8 mouse cellular contexts compared by ENCODE assay signal in genomic region chr9:104035261-104036015, GRCm38 (mm10). TPM values are rescaled to one million over a fixed set of nuclear protein-coding genes. Genes with fewer than 3 reads are reported as not detected.
DNase-seq lines count a peak whose midpoint lies in the region; ATAC-seq and TF ChIP-seq lines count a peak whose summit lies in the region.

No protein-coding gene starts in this region.

- H3K36me3 ChIP-seq in MEL (ENCODE audit: control insufficient read depth in 1 of 2, insufficient read depth in 2 of 2, low read length in 2 of 2): no peaks in the 10 kb centered on the region
- H3K36me3 ChIP-seq in lung, postnatal 0 days (ENCODE audit: insufficient read depth, low read length): peaks cover 9% of the 10 kb centered on the region; the same call in 1 of the 2 replicates

- intact Hi-C loops in heart, postnatal 14 days (cut with DNase I): no loop called here

- no peaks in the 10 kb centered on the region for H3K27me3 ChIP-seq in MEL (ENCODE audit: control insufficient read depth in 1 of 2, insufficient read depth in 2 of 2, low read length in 2 of 2)
- H3K27me3 ChIP-seq in lung, postnatal 0 days (replicated peaks; ENCODE audit: insufficient read depth, low read length): no peaks in the 10 kb centered on the region

- H3K79me2 ChIP-seq in MEL (ENCODE audit: control insufficient read depth, insufficient read depth, low read length, poor library complexity): no peaks in the 10 kb centered on the region

- no peak for TF ChIP-seq POLR2A in MEL (IDR thresholded peaks at IDR 0.05; ENCODE audit: control insufficient read depth in 1 of 2, insufficient read depth in 1 of 2, low read depth in 1 of 2, low read length in 2 of 2, poor library complexity in 1 of 2)
- TF ChIP-seq POLR2A in embryonic fibroblast, embryonic 13.5 days (IDR thresholded peaks at IDR 0.05; ENCODE audit: low read depth, low read length): no peak

- ATAC-seq in lung, postnatal 0 days: peak; percentile 41; the same call in 1 of the 2 replicates

- no peak for TF ChIP-seq EP300 in MEL (IDR thresholded peaks at IDR 0.05; ENCODE audit: low read depth in 1 of 2, low read length in 2 of 2)
- TF ChIP-seq EP300 in lung, postnatal 0 days (IDR thresholded peaks at IDR 0.05): no peak

- H3K4me2 ChIP-seq in lung, postnatal 0 days (replicated peaks; ENCODE audit: low read depth, low read length): no peak overlapping the region

- H3K27ac ChIP-seq in MEL (ENCODE audit: control insufficient read depth, low read depth, low read length): no peak overlapping the region
- no peak overlapping the region for H3K27ac ChIP-seq in embryonic fibroblast, embryonic 13.5 days (ENCODE audit: insufficient read depth, low read length)
- H3K27ac ChIP-seq in lung, postnatal 0 days (ENCODE audit: low read length): no peak overlapping the region

- no peak overlapping the region for H3K4me3 ChIP-seq in MEL (ENCODE audit: control insufficient read depth in 1 of 2, insufficient read depth in 1 of 2, low read depth in 2 of 2, low read length in 2 of 2)
- H3K4me3 ChIP-seq in embryonic fibroblast, embryonic 13.5 days (ENCODE audit: insufficient read depth, low read length): no peak overlapping the region
- H3K4me3 ChIP-seq in lung, postnatal 0 days (ENCODE audit: low read depth, low read length): no peak overlapping the region

- no peaks in the 10 kb centered on the region for H3K9me3 ChIP-seq in MEL (replicated peaks; ENCODE audit: insufficient read depth, low read length)
- no peaks in the 10 kb centered on the region for H3K9me3 ChIP-seq in lung, postnatal 0 days (ENCODE audit: low read length)

- no peak overlapping the region for H3K9ac ChIP-seq in MEL (ENCODE audit: control insufficient read depth, low read depth, low read length, poor library complexity, severe bottlenecking)
- no peak overlapping the region for H3K9ac ChIP-seq in lung, postnatal 0 days (replicated peaks; ENCODE audit: low read depth)

- DNase-seq in MEL (ENCODE audit: low read depth, low spot score): peak; percentile 73
- peak; percentile 26 to 72 for DNase-seq in adrenal gland, postnatal 4 days (ENCODE audit: low spot score in 2 of 2)
- peak; percentile 70 to 80 for DNase-seq in heart, postnatal 14 days
- DNase-seq in layer of hippocampus, adult 9-10 months (ENCODE audit: low spot score): peak; percentile 40
- DNase-seq in lung, postnatal 0 days (ENCODE audit: low spot score): peak; percentile 79
- DNase-seq in right cerebral cortex, postnatal 25 days: peak; percentile 55
- DNase-seq in urinary bladder, postnatal 36 days (ENCODE audit: low spot score in 2 of 2): peak; percentile 66 to 80

- peak; percentile 49 for TF ChIP-seq RAD21 in MEL (IDR thresholded peaks at IDR 0.05; ENCODE audit: low read depth, low read length)

- TF ChIP-seq CTCF in MEL (IDR thresholded peaks at IDR 0.05 in 2 of 3, conservative IDR thresholded peaks at IDR 0.05 in 1 of 3; ENCODE audit: control insufficient read depth in 1 of 3, insufficient read depth in 1 of 3, low read depth in 2 of 3, low read length in 3 of 3, poor library complexity in 1 of 3, severe bottlenecking in 1 of 3): peak; percentile 85 to 87 (median 87)
- TF ChIP-seq CTCF in embryonic fibroblast, embryonic 13.5 days (IDR thresholded peaks at IDR 0.05; ENCODE audit: borderline replicate concordance, insufficient read depth, low read length): peak; percentile 78; the same call in 1 of the 2 replicates
- TF ChIP-seq CTCF in lung, postnatal 0 days (IDR thresholded peaks at IDR 0.05): peak; percentile 87

- no peaks in the 10 kb centered on the region for H3K4me1 ChIP-seq in MEL (ENCODE audit: control insufficient read depth in 1 of 2, insufficient read depth in 2 of 2, low read length in 2 of 2)
- no peaks in the 10 kb centered on the region for H3K4me1 ChIP-seq in embryonic fibroblast, embryonic 13.5 days (ENCODE audit: control insufficient read depth, insufficient read depth, low read length)
- no peaks in the 10 kb centered on the region for H3K4me1 ChIP-seq in lung, postnatal 0 days (ENCODE audit: insufficient read depth, low read depth, low read length)

- WGBS in lung, postnatal 0 days: 48% methylated on average over 24 of the region's 24 CpGs

TF ChIP-seq in MEL, 35 proteins besides CTCF, POLR2A, EP300 and RAD21:
- TF ChIP-seq SMC3 (IDR thresholded peaks at IDR 0.05; ENCODE audit: low read depth, low read length) (peak; percentile 84), NELFE (IDR thresholded peaks at IDR 0.05; ENCODE audit: low read depth, low read length) (no peak), ZC3H11A (IDR thresholded peaks at IDR 0.05; ENCODE audit: low read depth, low read length) (peak; percentile 32)
TF ChIP-seq in MEL: peak in this region for 2.

RNA-seq across cellular contexts. Expression of gene Gm28305, which starts 5.0 kb away (rescaled TPM):
- not detected in 2 replicates for total RNA-seq in MEL (2012; rRNA removed)
- polyA plus RNA-seq in MEL (2012; ENCODE audit: insufficient read depth in 1 of 2, insufficient read length in 2 of 2, low read depth in 1 of 2, low replicate concordance in 2 of 2, missing spikeins in 1 of 2): not detected
- not detected for total RNA-seq in adrenal gland, postnatal 4 days (2021)
- polyA plus RNA-seq in embryonic fibroblast, embryonic 13.5 days (2011; ENCODE audit: insufficient read length, low read depth, missing spikeins): not detected in 2 replicates
- not detected for total RNA-seq in heart, postnatal 14 days (2021)
- not detected in 2 replicates for polyA plus RNA-seq in lung, postnatal 0 days (2015; fragmentation: Nextera tagmentation; extraction: Ambion mirVana)

RNA-seq across cellular contexts. Expression of gene Uba5, which starts 27.5 kb away (rescaled TPM):
- total RNA-seq in MEL (2012; rRNA removed): 24.2 and 30.8 TPM in 2 replicates
- polyA plus RNA-seq in MEL (2012; ENCODE audit: insufficient read depth in 1 of 2, insufficient read length in 2 of 2, low read depth in 1 of 2, low replicate concordance in 2 of 2, missing spikeins in 1 of 2): 10 to 100 TPM in 1 of 2 experiments, not detected in 1; 35.5 TPM
- 10 to 100 TPM; 36.9 to 40.3 TPM for total RNA-seq in adrenal gland, postnatal 4 days (2021)
- polyA plus RNA-seq in embryonic fibroblast, embryonic 13.5 days (2011; ENCODE audit: insufficient read length, low read depth, missing spikeins): 50.3 and 52.0 TPM in 2 replicates
- total RNA-seq in heart, postnatal 14 days (2021): 10 to 100 TPM; 18.4 to 20.3 TPM
- polyA plus RNA-seq in lung, postnatal 0 days (2015; fragmentation: Nextera tagmentation; extraction: Ambion mirVana): 36.8 and 42.1 TPM in 2 replicates

RNA-seq across cellular contexts. Expression of gene Acad11, which starts 27.7 kb away (rescaled TPM):
- total RNA-seq in MEL (2012; rRNA removed): 14.3 and 16.0 TPM in 2 replicates
- polyA plus RNA-seq in MEL (2012; ENCODE audit: insufficient read depth in 1 of 2, insufficient read length in 2 of 2, low read depth in 1 of 2, low replicate concordance in 2 of 2, missing spikeins in 1 of 2): 10 to 100 TPM in 1 of 2 experiments, not detected in 1; 14.2 TPM
- 10 to 100 TPM; 33.8 to 42.7 TPM for total RNA-seq in adrenal gland, postnatal 4 days (2021)
- 14.0 and 14.5 TPM in 2 replicates for polyA plus RNA-seq in embryonic fibroblast, embryonic 13.5 days (2011; ENCODE audit: insufficient read length, low read depth, missing spikeins)
- 10 to 100 TPM; 56.5 to 58.4 TPM for total RNA-seq in heart, postnatal 14 days (2021)
- polyA plus RNA-seq in lung, postnatal 0 days (2015; fragmentation: Nextera tagmentation; extraction: Ambion mirVana): 9.1 and 11.2 TPM in 2 replicates

RNA-seq across cellular contexts. Expression of gene Nphp3, which starts 33.1 kb away (rescaled TPM):
- 1.0 and 2.3 TPM in 2 replicates for total RNA-seq in MEL (2012; rRNA removed)
- 1 to 10 TPM in 1 of 2 experiments, not detected in 1; 3.7 TPM for polyA plus RNA-seq in MEL (2012; ENCODE audit: insufficient read depth in 1 of 2, insufficient read length in 2 of 2, low read depth in 1 of 2, low replicate concordance in 2 of 2, missing spikeins in 1 of 2)
- 10 to 100 TPM in 1 of 2 experiments, 1 to 10 TPM in 1; 9.8 to 10.6 TPM for total RNA-seq in adrenal gland, postnatal 4 days (2021)
- 12.4 and 15.8 TPM in 2 replicates for polyA plus RNA-seq in embryonic fibroblast, embryonic 13.5 days (2011; ENCODE audit: insufficient read length, low read depth, missing spikeins)
- total RNA-seq in heart, postnatal 14 days (2021): 1 to 10 TPM; 2.5 to 4.1 TPM
- polyA plus RNA-seq in lung, postnatal 0 days (2015; fragmentation: Nextera tagmentation; extraction: Ambion mirVana): 2.2 and 2.7 TPM in 2 replicates
